Mouse (Mus musculus) thymus, postnatal 10 days (tissue): ENCODE data around the gene Lamp3.
"Not testable (repeated sequence)": the region's sequence is repeated elsewhere in the genome, so short reads cannot be mapped to it uniquely, and the experiment has no call there.

Experiments used
- DNase-seq, 2 experiments: peaks; one replicate each; pipeline ENCODE4 v3.0.0; 2021; ENCODE audit warnings: low spot score in 2 of 2

Gene Lamp3

DNA sequence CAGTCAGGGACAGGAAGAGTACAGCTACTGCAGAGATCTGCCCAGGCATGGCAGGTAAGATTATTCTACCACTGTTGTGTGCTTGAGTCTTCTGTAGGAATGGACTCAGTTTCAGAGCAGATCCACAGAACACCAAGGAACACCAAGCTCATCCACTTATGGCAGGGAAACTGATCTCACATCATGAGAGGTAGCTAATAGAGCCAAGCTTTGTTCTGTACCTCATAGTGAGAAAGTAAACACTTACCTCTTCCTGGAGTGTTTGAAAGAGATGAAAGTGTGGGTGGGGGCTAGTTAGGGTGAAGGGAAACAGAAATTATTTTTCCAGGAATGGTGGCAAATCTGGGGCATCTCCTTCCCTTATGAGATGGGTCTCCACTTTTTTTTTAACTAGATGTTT lies at the start of gene Lamp3:
TSS of gene Lamp3 (minus strand) at position 160 of the 400 bp plus-strand sequence.
- no peak for DNase-seq

- DNase-seq: no peak
Measured at GRCm38 (mm10) chr16:19732896-19733295, 26.7 kb upstream of the Lamp3 start.

DNA sequence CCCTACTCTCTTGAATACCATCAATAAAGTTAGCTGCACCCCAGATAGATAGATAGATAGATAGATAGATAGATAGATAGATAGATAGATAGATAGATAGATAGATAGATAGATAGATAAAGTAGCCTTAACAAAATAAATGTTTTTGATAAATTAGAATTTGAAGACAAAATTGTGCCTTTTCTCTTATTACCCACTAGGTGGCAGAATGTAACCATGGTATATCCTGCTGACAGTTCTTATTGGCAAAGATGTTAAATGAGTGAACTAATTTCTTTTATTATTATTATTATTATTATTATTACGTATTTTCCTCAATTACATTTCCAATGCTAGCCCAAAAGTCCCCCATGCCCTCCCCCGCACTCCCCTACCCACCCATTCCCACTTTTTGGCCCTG lies 18.0 kb upstream of the Lamp3 start:
- not testable (repeated sequence) for DNase-seq

DNA sequence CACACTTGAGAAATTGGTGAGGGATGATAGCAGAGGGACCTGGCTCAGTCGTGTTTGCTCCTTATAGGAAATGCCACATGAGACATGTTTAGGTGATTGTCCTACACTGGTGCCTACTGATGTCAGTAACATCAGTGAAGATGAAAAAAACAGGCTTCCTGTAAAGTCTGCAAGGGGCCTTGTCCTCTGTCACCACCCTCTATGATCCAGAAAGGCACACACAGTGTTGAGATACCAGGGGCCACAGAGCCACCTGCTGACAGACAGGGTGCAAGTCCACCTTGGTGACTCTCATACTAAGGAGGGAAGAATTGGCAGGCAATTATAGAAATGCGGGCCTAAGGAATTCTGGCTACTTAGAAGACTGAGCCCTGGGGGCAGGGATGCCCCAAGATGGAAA lies 14.8 kb upstream of the Lamp3 start:
- no peak for DNase-seq

DNA sequence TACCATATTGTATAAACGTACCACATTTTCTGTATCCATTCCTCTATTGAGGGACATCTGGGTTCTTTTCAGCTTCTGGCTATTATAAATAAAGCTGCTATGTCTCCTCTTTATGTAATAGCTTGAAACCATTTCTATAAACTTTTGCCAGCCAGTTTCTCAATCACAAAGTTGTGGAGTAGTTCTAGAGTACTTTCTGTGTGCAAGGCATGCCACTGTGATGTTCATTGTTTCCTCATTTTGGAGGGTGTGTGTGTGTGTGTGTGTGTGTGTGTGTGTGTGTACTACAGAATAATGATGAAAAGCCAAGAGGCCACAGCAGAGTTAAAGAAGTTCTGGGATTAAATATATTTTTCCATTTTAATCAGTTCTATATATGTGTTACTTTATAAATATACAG lies 1.2 kb upstream of the Lamp3 start:
- no peak for DNase-seq

DNA sequence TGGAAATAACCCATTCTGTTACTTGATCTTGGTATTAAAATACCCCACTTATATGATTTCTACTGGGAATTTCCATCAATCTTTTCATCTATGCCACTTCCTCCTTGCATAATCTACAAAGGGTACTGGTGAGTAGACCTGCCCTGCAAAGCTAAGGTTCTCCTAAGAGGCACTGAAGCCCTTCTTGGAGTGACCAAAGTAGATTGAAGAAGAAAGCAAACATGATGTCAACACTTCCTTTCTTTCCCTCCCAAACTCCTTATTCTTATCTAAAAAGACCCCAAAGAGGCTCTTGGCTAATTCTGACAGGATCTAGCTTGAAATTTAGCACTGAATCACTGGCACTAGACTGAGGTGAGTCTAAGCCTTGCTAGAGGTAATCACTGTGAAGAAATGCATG lies 7.0 kb downstream of the Lamp3 start:
- no peak for DNase-seq

GRCm38 (mm10) chr16:19670768-19671357 lies 35.3 kb downstream of the Lamp3 start:
- DNase-seq: no peak

GRCm38 (mm10) chr16:19666312-19666711 lies 39.9 kb downstream of the Lamp3 start:
- DNase-seq: no peak

GRCm38 (mm10) chr16:19629816-19630215 lies 76.4 kb downstream of the Lamp3 start, which contains the start of gene Olfr171:
Gene Olfr171 (minus strand): TSS chr16:19629916.
- no peak for DNase-seq

DNA sequence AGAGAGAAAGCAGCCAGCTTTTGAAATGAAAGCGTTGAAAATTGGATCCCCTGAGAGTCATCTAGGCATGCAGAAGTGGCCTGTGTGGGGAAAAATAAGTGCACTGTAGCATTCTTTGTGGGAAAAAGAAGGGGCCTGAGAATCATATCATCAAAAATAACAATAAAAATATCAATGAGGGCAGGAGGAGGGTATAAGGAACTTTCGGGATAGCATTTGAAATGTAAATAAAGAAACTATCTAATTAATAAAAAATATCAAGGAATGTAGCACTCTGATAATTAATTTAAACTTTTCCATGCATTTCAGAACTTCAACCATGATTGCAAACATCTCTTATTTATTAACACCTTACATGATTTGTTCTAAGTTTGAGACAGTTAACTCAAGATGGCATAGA lies 94.4 kb downstream of the Lamp3 start, which contains the start of gene Olfr170:
TSS of gene Olfr170 (minus strand) at position 101 of the 400 bp plus-strand sequence.
- DNase-seq: not testable (repeated sequence)
